Mouse (Mus musculus): ENCODE measurements around the gene Pex13.

Pex13 gene

DNA sequence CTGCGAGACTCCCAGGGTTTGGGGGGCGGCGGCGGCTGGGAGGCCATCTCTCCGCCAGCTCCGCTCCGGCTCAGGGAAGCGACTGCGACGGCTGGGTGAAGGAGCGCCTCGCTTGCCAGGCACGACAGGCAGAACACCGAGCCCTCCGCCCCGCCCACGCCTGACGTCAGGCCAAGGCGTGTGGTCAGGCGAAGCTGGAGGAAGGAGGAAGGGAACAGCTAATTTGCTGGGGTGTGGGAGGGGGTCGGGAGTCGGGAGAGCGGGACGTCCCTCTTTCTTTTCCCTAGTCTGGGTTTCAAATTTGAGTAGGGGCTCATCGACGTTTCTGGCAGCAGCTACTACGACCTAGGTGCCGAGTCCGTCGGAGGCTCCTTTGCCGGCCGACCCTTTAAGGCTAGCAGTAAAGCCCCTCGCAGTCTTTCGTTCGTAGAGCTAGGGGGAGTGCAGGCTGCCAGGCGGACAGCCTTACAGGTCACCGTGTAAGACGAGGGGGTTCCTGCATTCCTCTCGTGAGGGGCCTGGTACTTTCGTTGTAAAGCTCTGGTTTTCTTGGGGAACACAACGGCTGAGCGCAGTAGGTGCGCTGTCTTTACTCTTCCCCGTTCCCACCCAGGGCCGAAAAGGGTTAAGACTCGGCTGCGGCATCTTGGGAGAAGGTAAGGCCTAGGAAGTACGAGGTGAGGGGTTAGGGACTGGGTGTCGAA is at the start of gene Pex13:
Gene Pex13, minus strand, starts transcription at position 162 of the 704 bp plus-strand sequence.
- DNase-seq: peak; percentile 93 to 95

DNA sequence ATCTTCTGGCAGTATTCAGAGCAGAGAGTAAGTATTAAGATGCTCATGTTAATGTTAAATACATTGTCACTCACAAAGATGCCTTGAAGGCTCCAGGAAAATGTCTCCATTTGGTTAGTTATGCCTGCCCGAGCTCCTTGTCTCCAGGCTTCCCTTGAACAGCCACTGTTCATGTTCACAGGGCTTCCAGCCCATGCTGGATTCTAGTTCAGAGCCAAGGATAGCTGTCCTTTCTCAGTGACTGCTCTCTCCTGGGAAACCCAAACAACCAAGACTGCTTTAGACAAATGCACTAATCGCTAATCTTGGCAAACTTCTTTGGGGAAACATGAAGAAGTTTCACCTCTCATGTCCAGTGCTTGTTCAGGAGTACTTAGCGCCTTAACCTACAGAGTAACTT is 46.5 kb upstream of the Pex13 start:
- DNase-seq: no peak

DNA sequence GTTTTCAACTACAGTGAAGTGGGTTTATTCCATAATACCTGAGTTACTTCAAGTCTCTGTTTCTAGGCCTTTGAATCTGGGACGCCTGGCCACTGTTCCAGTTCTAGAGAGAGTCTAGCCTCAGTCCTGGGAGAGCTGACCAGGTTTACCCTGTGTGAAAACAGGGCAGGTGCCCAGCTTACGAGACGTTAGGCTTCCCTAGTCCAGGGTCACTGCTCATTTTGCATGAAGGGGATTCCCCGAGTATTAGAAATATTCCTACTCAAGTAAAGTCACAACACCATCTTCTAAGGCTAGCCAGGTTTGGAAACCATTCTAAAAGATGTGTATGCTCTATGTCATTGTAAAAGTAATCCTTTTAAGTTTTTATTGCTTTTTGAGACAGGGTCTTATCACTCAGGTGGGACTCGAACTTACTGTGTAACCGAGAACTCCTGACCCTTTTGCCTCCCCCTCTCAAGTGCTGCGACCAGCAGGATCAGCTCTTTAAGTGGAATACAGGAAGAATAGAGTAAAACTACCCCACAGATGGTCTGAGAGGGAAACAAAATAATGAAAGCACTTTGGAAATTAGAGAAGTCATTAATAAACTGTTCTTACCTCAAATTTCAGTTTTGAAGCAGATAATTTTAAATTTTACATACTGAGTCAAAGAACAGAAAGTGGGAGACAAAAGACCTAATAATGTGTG is 39.0 kb upstream of the Pex13 start:
- DNase-seq: no peak

DNA sequence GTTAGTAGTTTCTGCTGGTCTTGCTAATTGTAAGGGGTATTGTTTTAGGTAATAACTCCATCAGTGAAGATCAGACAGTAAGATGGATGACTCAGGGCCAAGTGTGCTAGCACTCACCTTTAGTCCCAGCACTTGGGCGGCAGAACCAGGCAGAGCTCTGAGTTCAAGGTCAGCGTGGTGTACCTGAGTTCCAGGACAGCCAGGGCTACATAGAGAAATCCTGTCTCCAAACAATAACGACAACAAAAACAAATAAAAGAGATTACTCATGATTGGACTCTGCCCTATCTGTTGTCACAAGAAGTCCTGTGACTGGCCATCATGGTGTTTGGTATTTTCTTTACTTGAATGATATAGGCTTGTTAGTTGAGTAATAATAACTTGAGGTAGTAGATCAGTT is 36.1 kb upstream of the Pex13 start:
- no peak for DNase-seq

DNA sequence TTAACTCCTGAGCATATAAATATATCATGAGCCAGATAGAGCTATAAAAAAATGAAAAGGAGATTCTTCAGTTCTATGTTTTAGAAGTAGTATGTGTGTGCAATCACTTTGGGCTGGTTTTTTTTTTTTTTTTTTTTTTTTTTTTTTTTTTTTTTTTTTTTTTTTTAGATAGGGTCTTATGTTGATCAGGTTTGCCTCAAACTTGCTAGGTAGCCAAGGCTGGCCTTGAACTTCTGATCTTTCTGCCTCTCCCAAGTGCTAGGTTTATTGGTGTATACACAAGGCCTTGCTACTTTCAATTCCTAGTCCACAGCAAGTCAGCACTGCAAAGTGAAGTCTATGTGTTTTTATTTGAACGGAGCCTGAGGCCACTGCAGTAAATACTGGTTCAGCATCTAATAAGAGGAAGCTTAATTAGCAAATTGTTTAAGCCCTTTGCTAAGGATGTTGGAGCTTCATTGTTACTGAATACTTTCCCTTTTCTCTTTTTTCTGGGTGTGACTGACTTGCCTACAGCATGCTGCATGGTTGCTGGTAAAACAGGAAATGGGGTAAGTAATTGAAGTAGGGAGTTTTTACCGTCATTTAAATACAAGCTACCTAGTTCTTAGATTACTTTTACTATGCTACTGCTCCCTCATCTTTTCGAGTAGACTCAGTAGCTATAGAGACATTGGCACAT is 33.8 kb upstream of the Pex13 start:
- no peak for DNase-seq

DNA sequence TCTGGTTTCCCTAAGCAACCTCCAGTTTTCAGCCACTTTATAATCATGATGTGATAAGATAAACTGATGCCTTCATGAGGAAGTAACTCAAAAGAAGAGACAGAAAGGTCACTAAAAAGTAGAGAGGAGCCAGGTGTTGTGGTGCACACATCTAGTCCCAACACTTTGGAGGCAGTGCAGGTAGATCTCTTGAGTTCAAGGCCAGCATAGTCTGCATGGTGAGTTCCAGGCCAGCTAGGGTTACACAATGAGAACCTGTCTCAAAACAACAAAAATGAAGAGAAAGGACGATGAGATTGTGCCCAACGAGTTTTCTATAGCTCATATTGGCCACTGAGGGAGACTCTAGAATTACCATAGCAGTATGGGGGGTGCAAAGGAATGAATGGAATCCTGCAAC is 32.8 kb upstream of the Pex13 start:
- DNase-seq: no peak

GRCm38 (mm10) chr11:23695847-23696246 is 30.1 kb upstream of the Pex13 start:
- DNase-seq: no peak

GRCm38 (mm10) chr11:23693286-23693685 is 27.5 kb upstream of the Pex13 start:
- no peak for DNase-seq

- no peak for DNase-seq
Measured at GRCm38 (mm10) chr11:23688060-23688459, 22.3 kb upstream of the Pex13 start.

GRCm38 (mm10) chr11:23686671-23687070 is 20.9 kb upstream of the Pex13 start:
- no peak for DNase-seq

DNA sequence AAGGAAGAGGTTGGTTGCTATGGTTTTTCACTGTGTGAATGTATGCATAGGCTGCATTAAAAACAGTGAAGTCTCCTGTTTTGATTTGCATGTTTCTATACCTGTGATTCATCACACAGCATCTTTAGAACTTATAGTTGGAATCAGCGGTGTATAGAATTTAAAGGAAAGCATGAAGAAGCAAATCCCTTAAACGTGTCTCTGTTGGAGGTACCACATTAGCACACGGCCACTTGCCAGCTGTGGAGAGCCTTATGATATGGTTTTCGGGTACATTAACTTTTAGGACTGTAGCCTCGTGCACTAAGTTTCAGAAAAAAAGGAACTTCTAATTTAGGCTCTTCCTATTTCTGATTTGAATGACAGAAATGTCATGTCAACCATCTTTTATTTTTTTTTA is 16.8 kb upstream of the Pex13 start:
- no peak for DNase-seq

DNA sequence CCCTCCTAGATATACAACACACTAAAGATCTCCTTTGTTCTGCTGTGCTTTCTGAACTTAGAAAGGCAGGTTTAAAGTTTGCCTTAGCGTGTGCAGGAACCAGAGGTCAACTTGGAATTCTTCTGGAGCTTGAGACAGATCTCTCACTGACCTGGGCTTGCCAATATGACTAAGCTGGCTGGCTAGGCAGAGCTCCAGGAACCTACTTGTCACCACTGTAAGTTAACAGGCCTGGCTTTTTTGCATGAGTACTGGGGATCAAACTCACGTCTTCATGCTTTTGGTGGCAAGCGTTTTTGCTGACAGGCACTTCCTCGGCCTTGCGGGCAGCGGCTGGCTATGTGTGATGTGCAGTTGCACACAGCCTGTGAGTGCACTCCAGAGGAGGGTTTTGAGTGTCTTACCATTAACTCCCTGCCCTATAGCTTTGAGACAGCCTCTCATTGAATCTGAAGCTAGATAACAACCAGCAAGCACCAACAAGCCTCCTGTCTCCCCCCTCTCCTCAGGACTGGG is 14.7 kb upstream of the Pex13 start:
- DNase-seq: no peak

GRCm38 (mm10) chr11:23679044-23679642 is 13.4 kb upstream of the Pex13 start:
- peak; percentile 40 to 75 for DNase-seq

- no peak for DNase-seq
Measured at GRCm38 (mm10) chr11:23676100-23676499, 10.3 kb upstream of the Pex13 start.

DNA sequence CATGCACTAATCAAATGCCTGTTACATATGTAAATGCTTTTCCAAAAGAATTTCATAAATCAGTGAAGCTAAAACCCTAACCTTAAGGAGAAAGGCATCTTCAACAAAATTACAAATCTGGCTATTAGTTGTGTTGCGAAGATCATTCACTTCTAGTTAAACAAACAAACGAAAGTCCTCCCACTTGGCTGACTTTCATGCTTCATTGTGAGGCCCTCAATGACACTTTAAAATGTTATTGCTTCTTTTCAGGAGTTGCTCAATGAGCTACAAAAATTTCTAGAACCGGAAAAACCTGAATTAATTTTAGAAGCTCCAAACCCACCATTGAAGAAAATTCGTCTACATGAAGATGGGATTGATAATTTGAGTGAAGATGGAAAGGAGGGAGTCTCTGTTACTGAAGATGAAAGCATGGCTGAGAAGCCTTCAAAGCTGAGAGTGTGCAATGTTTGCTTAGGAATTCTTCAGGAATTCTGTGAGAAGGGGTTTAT is 6.5 kb upstream of the Pex13 start:
- no peak for DNase-seq

DNA sequence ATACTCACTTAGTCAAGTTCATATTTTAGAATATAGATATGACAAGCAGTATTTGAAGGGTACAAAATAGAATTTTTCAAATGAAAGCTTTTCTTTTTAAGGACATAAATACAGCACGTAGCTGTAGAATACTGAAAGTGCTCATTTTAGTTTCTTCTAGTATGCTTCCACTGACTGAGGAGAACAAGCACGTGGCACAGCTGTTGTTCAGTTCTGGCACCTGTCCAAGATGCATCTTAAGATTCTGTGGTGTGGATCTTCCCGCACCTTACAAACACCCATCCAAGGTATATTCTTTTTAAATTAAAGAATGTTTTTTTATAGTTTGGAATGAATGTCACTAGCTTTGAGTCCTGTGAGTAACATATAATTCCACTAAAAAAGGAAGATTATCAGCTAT is 1.4 kb upstream of the Pex13 start:
- DNase-seq: no peak

- DNase-seq: no peak
Measured at GRCm38 (mm10) chr11:23666526-23666925, 767 bp upstream of the Pex13 start.

- no peak for DNase-seq
Measured at GRCm38 (mm10) chr11:23665311-23665786, 410 bp downstream of the Pex13 start, which contains the start of gene Pus10. Gene Pus10 (plus strand): TSS chr11:23665674.

- no peak for DNase-seq
Measured at GRCm38 (mm10) chr11:23664232-23664631, 1.5 kb downstream of the Pex13 start.

- DNase-seq: no peak
Measured at GRCm38 (mm10) chr11:23657791-23658190, 8.0 kb downstream of the Pex13 start.

GRCm38 (mm10) chr11:23653666-23654065 is 12.1 kb downstream of the Pex13 start:
- DNase-seq: no peak

- no peak for DNase-seq
Measured at GRCm38 (mm10) chr11:23647835-23648234, 17.9 kb downstream of the Pex13 start.

GRCm38 (mm10) chr11:23647431-23647830 is 18.3 kb downstream of the Pex13 start:
- no peak for DNase-seq

All from cerebellum, postnatal 25 days (tissue).